Mouse (Mus musculus) kidney, adult 18-20 months (tissue): Measurements from ENCODE around the gene Usp33.
"Not testable (repeated sequence)": the region's sequence is repeated elsewhere in the genome, so short reads cannot be mapped to it uniquely, and the experiment has no call there.

Source experiments
- DNase-seq: peaks from one replicate; pipeline ENCODE4 v3.0.0; 2021

Gene Usp33

GRCm38 (mm10) chr3:152345732-152346632 lies at the start of gene Usp33:
Gene Usp33, plus strand, starts transcription at chr3:152346478.
- DNase-seq, result peak; percentile 96

- DNase-seq, result no peak
Observed at GRCm38 (mm10) chr3:152300376-152301337, 45.6 kb upstream of the Usp33 start.

- no peak for DNase-seq
Observed at GRCm38 (mm10) chr3:152302991-152303390, 43.3 kb upstream of the Usp33 start.

- peak; percentile 10 for DNase-seq
Observed at GRCm38 (mm10) chr3:152304093-152304815, 42.0 kb upstream of the Usp33 start.

- DNase-seq, result no peak
Observed at GRCm38 (mm10) chr3:152305080-152305479, 41.2 kb upstream of the Usp33 start.

- DNase-seq, result no peak
Observed at GRCm38 (mm10) chr3:152305971-152306370, 40.3 kb upstream of the Usp33 start.

- no peak for DNase-seq
Observed at GRCm38 (mm10) chr3:152308485-152309249, 37.6 kb upstream of the Usp33 start.

GRCm38 (mm10) chr3:152309250-152309645 lies 37.0 kb upstream of the Usp33 start:
- DNase-seq, result no peak

- not testable (repeated sequence) for DNase-seq
Observed at GRCm38 (mm10) chr3:152314666-152315065, 31.6 kb upstream of the Usp33 start.

- peak; percentile 83 for DNase-seq
Observed at GRCm38 (mm10) chr3:152315613-152316012, 30.7 kb upstream of the Usp33 start.

- not testable (repeated sequence) for DNase-seq
Observed at GRCm38 (mm10) chr3:152316447-152317173, 29.7 kb upstream of the Usp33 start.

GRCm38 (mm10) chr3:152320972-152321645 lies 25.2 kb upstream of the Usp33 start:
- no peak for DNase-seq

GRCm38 (mm10) chr3:152321765-152322547 lies 24.3 kb upstream of the Usp33 start:
- no peak for DNase-seq

GRCm38 (mm10) chr3:152332104-152332503 lies 14.2 kb upstream of the Usp33 start:
- no peak for DNase-seq

- DNase-seq, result no peak
Observed at GRCm38 (mm10) chr3:152332545-152333300, 13.6 kb upstream of the Usp33 start.

GRCm38 (mm10) chr3:152333641-152334040 lies 12.6 kb upstream of the Usp33 start:
- DNase-seq, result no peak

GRCm38 (mm10) chr3:152336085-152336484 lies 10.2 kb upstream of the Usp33 start:
- DNase-seq, result no peak

GRCm38 (mm10) chr3:152339862-152340557 lies 6.3 kb upstream of the Usp33 start, which contains the start of gene Miga1:
Gene Miga1, minus strand, starts transcription at chr3:152340407.
- peak; percentile 74 for DNase-seq
